Mouse (Mus musculus): ENCODE data around the gene Vwa5b1. TPM values are rescaled to one million over a fixed set of nuclear protein-coding genes. Genes with fewer than 3 reads are reported as not detected.

Vwa5b1 gene
- polyA plus RNA-seq, 1 experiment from 2014 or later, result 0.10 TPM

- DNase-seq (ENCODE audit: low spot score) (no peak), ATAC-seq (ENCODE audit: low FRiP score, low TSS enrichment) (no peak)
- Histone ChIP-seq H3K4me1 (replicated peaks; ENCODE audit: control insufficient read depth, insufficient read depth) (no peaks in the 10 kb centered on the region), H3K4me3 (ENCODE audit: low read depth, low read length) (no peak overlapping the region), H3K9me3 (ENCODE audit: control insufficient read depth, low read length) (no peaks in the 10 kb centered on the region), H3K9ac (ENCODE audit: low read length) (no peak overlapping the region), H3K4me2 (replicated peaks; ENCODE audit: low read depth) (no peak overlapping the region), H3K36me3 (ENCODE audit: control insufficient read depth, insufficient read depth, low read length) (no peaks in the 10 kb centered on the region), H3K27me3 (ENCODE audit: control insufficient read depth, insufficient read depth, low read length) (no peaks in the 10 kb centered on the region), H3K27ac (replicated peaks) (no peak overlapping the region)
- 36% methylated on average over 7 of the region's 7 CpGs for WGBS
- no peak for TF ChIP-seq EP300 (optimal IDR thresholded peaks at IDR 0.05)
- TF ChIP-seq CTCF (IDR thresholded peaks at IDR 0.05; ENCODE audit: low read depth), result no peak
These were observed 111.9 kb downstream of the Vwa5b1 start for GRCm38 (mm10) chr4:138523775-138524174.

- H3K4me1 ChIP-seq (replicated peaks; ENCODE audit: control insufficient read depth, insufficient read depth), result no peaks in the 10 kb centered on the region
- no peaks in the 10 kb centered on the region for H3K9me3 ChIP-seq (ENCODE audit: control insufficient read depth, low read length)
- H3K36me3 ChIP-seq (ENCODE audit: control insufficient read depth, insufficient read depth, low read length), result no peaks in the 10 kb centered on the region
- no peak overlapping the region for H3K4me2 ChIP-seq (replicated peaks; ENCODE audit: low read depth)
- no peak for TF ChIP-seq EP300 (optimal IDR thresholded peaks at IDR 0.05)
- TF ChIP-seq CTCF (IDR thresholded peaks at IDR 0.05; ENCODE audit: low read depth), result no peak
- H3K27me3 ChIP-seq (ENCODE audit: control insufficient read depth, insufficient read depth, low read length), result no peaks in the 10 kb centered on the region
- peak; percentile 50; the same call in 1 of the 2 replicates for ATAC-seq (ENCODE audit: low FRiP score, low TSS enrichment)
- DNase-seq (ENCODE audit: low spot score), result no peak
- WGBS, result 15% methylated on average over 7 of the region's 7 CpGs
- H3K4me3 ChIP-seq (ENCODE audit: low read depth, low read length), result no peak overlapping the region
- no peak overlapping the region for H3K9ac ChIP-seq (ENCODE audit: low read length)
- no peak overlapping the region for H3K27ac ChIP-seq (replicated peaks)
These were observed 113.4 kb downstream of the Vwa5b1 start for GRCm38 (mm10) chr4:138522296-138522695.

GRCm38 (mm10) chr4:138517153-138517789 is 118.4 kb downstream of the Vwa5b1 start:
- H3K4me1 ChIP-seq (replicated peaks; ENCODE audit: control insufficient read depth, insufficient read depth), result no peaks in the 10 kb centered on the region
- H3K27me3 ChIP-seq (ENCODE audit: control insufficient read depth, insufficient read depth, low read length), result no peaks in the 10 kb centered on the region
- no peaks in the 10 kb centered on the region for H3K36me3 ChIP-seq (ENCODE audit: control insufficient read depth, insufficient read depth, low read length)
- H3K9ac ChIP-seq (ENCODE audit: low read length), result no peak overlapping the region
- WGBS, result 52% methylated on average over 9 of the region's 9 CpGs
- H3K27ac ChIP-seq (replicated peaks), result no peak overlapping the region
- no peak for DNase-seq (ENCODE audit: low spot score)
- H3K9me3 ChIP-seq (ENCODE audit: control insufficient read depth, low read length), result no peaks in the 10 kb centered on the region
- no peak for ATAC-seq (ENCODE audit: low FRiP score, low TSS enrichment)
- no peak overlapping the region for H3K4me2 ChIP-seq (replicated peaks; ENCODE audit: low read depth)
- H3K4me3 ChIP-seq (ENCODE audit: low read depth, low read length), result no peak overlapping the region
- no peak for TF ChIP-seq EP300 (optimal IDR thresholded peaks at IDR 0.05)
- no peak for TF ChIP-seq CTCF (IDR thresholded peaks at IDR 0.05; ENCODE audit: low read depth)

DNA sequence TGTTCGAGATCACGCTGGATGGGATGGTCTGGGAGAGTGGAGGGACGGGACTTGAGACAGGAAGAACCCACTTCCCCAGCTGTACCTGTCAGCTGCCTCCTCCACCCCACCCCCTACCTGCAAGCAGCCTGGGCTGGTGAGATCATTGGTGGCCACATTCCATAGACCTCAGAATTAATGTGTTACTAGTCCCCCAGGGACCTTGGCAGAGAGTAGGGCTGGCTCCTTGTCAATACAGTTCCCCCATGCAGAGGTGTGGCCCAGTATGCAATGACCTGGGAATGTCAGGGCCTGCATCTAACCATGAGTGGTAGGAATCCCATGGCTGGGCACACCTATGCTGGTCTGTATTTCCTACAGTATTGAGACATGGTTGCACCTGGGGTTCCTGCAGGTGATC is 119.2 kb downstream of the Vwa5b1 start:
- Histone ChIP-seq H3K9ac (ENCODE audit: low read length) (no peak overlapping the region), H3K4me1 (replicated peaks; ENCODE audit: control insufficient read depth, insufficient read depth) (no peaks in the 10 kb centered on the region), H3K27me3 (ENCODE audit: control insufficient read depth, insufficient read depth, low read length) (no peaks in the 10 kb centered on the region), H3K9me3 (ENCODE audit: control insufficient read depth, low read length) (no peaks in the 10 kb centered on the region), H3K4me3 (ENCODE audit: low read depth, low read length) (no peak overlapping the region), H3K36me3 (ENCODE audit: control insufficient read depth, insufficient read depth, low read length) (no peaks in the 10 kb centered on the region), H3K4me2 (replicated peaks; ENCODE audit: low read depth) (no peak overlapping the region), H3K27ac (replicated peaks) (no peak overlapping the region)
- ATAC-seq (ENCODE audit: low FRiP score, low TSS enrichment) (no peak), DNase-seq (ENCODE audit: low spot score) (no peak)
- WGBS, result 53% methylated on average over 3 of the region's 3 CpGs
- TF ChIP-seq EP300 (optimal IDR thresholded peaks at IDR 0.05) (no peak), CTCF (IDR thresholded peaks at IDR 0.05; ENCODE audit: low read depth) (no peak)

Other genes with a start within 250 kb of the Vwa5b1 start
- 0.07 TPM in 1 of 2 replicates, not detected in the other for gene Fam43b, start 239.4 kb downstream of the Vwa5b1 start, polyA plus RNA-seq (2015; fragmentation: Nextera tagmentation; extraction: Ambion mirVana)
- 17.1 and 18.7 TPM in 2 replicates for gene Mul1, start 201.2 kb downstream of the Vwa5b1 start, polyA plus RNA-seq (2015; fragmentation: Nextera tagmentation; extraction: Ambion mirVana)
- 4.5 and 4.8 TPM in 2 replicates for gene Camk2n1, start 181.6 kb downstream of the Vwa5b1 start, polyA plus RNA-seq (2015; fragmentation: Nextera tagmentation; extraction: Ambion mirVana)
- gene Pla2g2c, start 88.9 kb upstream of the Vwa5b1 start, polyA plus RNA-seq (2015; fragmentation: Nextera tagmentation; extraction: Ambion mirVana), result 0.30 and 0.31 TPM in 2 replicates
- gene Ubxn10, start 101.3 kb upstream of the Vwa5b1 start, polyA plus RNA-seq (2015; fragmentation: Nextera tagmentation; extraction: Ambion mirVana), result 0.64 and 0.81 TPM in 2 replicates
- gene Pla2g2f, start 121.7 kb upstream of the Vwa5b1 start, polyA plus RNA-seq (2015; fragmentation: Nextera tagmentation; extraction: Ambion mirVana), result 8.2 and 8.7 TPM in 2 replicates
- gene Pla2g2d, start 139.9 kb upstream of the Vwa5b1 start, polyA plus RNA-seq (2015; fragmentation: Nextera tagmentation; extraction: Ambion mirVana), result 0.21 and 0.27 TPM in 2 replicates
- 0.28 and 0.34 TPM in 2 replicates for gene Pla2g5, start 227.6 kb upstream of the Vwa5b1 start, polyA plus RNA-seq (2015; fragmentation: Nextera tagmentation; extraction: Ambion mirVana)
- gene Gm13030, start 238.1 kb upstream of the Vwa5b1 start, polyA plus RNA-seq (2015; fragmentation: Nextera tagmentation; extraction: Ambion mirVana), result not detected in 2 replicates
- 0.22 TPM in 1 of 2 replicates, not detected in the other for gene Pla2g2e, start 242.1 kb upstream of the Vwa5b1 start, polyA plus RNA-seq (2015; fragmentation: Nextera tagmentation; extraction: Ambion mirVana)

Data from stomach, postnatal 0 days (tissue).